Mouse (Mus musculus): ENCODE measurements at regions not wholly inside any gene's neighbourhood (a gene's known extent, or its start where the extent isn't known, plus 50 kb on each side); places are given as distances from the start of the nearest gene placed in this dataset.

DNA sequence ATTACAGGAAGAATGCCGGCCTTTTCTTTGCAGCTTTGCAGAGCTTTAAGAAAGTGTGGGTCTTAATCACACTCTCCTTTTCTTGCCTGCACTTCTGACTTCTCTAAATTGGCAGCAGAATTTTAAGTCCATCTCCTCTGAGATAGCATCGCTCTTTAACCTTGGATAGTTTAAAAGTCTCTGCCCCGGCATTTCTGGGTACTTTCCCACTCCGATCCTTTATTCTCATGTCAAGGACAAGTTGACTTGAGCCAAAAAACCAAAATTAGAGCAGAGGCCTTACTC lies 220.0 kb downstream of the Spry2 start:
- no peaks in the 10 kb centered on the region for H3K36me3 ChIP-seq (ENCODE audit: control insufficient read depth, insufficient read depth, low read length, poor library complexity, severe bottlenecking)
- no peaks in the 10 kb centered on the region for H3K9me3 ChIP-seq (replicated peaks; ENCODE audit: control insufficient read depth, insufficient read depth, low read length, poor library complexity, severe bottlenecking)
- no peak overlapping the region for H3K4me3 ChIP-seq (ENCODE audit: low read depth, low read length)
- no peak overlapping the region for H3K9ac ChIP-seq (ENCODE audit: low read depth, poor library complexity, severe bottlenecking)
- H3K4me1 ChIP-seq (ENCODE audit: control insufficient read depth, insufficient read depth, low read length): no peaks in the 10 kb centered on the region
- H3K27me3 ChIP-seq (ENCODE audit: control insufficient read depth, insufficient read depth, low read length, poor library complexity, severe bottlenecking): no peaks in the 10 kb centered on the region
- TF ChIP-seq POLR2A (IDR thresholded peaks at IDR 0.05; ENCODE audit: insufficient read depth, low read length): no peak
- no peak for TF ChIP-seq CTCF (IDR thresholded peaks at IDR 0.05; ENCODE audit: low read depth, low read length)
- H3K27ac ChIP-seq (ENCODE audit: insufficient read depth, low read length): no peak overlapping the region

DNA sequence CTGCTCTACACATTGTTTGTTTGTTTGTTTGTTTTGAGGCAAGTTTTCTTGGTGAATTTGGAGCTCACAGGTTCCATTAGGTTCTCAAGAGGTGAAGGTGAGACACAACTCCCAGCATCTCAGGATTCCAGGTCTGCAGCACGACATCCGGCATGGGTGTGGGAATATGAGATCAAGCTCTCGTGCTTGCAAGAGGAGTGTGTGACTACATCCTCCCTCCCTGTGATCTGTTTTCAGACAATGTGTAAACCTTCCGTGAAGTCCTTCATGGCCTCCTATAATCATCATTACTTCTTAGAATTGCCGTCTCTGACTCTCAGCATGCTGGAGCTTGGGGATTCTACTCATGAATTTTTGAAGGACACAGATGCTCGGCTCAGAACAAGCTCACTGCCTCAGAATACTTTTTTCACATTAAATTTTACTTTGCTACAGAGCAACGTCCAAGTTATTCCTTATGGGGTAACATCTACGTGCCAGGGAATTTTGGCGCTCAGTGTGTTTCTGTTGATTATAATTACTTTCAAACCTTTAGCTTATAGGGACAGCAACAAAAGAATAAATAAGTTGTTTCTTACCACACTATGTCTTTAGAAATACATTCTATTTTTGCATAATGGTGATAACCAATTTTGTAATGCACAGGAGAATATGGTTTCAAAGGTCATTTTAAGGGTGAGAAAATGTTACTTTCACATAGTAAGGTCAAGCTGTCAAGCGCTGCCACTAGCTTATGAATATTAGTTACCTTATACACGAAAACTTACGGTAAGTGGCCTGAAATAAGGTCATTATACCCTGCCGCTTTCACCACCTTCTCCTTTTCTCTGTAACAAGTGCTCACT lies 220.6 kb downstream of the Spry2 start:
- no peaks in the 10 kb centered on the region for H3K27me3 ChIP-seq (ENCODE audit: control insufficient read depth, insufficient read depth, low read length, poor library complexity, severe bottlenecking)
- peaks cover 2% of the 10 kb centered on the region; the same call in 1 of the 2 replicates for H3K9me3 ChIP-seq (replicated peaks; ENCODE audit: control insufficient read depth, insufficient read depth, low read length, poor library complexity, severe bottlenecking)
- no peak overlapping the region for H3K9ac ChIP-seq (ENCODE audit: low read depth, poor library complexity, severe bottlenecking)
- no peaks in the 10 kb centered on the region for H3K4me1 ChIP-seq (ENCODE audit: control insufficient read depth, insufficient read depth, low read length)
- no peak overlapping the region for H3K27ac ChIP-seq (ENCODE audit: insufficient read depth, low read length)
- H3K4me3 ChIP-seq (ENCODE audit: low read depth, low read length): no peak overlapping the region
- no peaks in the 10 kb centered on the region; the same call in 1 of the 2 replicates for H3K36me3 ChIP-seq (ENCODE audit: control insufficient read depth, insufficient read depth, low read length, poor library complexity, severe bottlenecking)
- TF ChIP-seq CTCF (IDR thresholded peaks at IDR 0.05; ENCODE audit: low read depth, low read length) (no peak), POLR2A (IDR thresholded peaks at IDR 0.05; ENCODE audit: insufficient read depth, low read length) (no peak), EP300 (IDR thresholded peaks at IDR 0.05; ENCODE audit: insufficient read depth, low read depth, low read length) (no peak)

- Histone ChIP-seq H3K9me3 (replicated peaks; ENCODE audit: control insufficient read depth, insufficient read depth, low read length, poor library complexity, severe bottlenecking) (peaks cover 8% of the 10 kb centered on the region; the same call in 1 of the 2 replicates), H3K27ac (ENCODE audit: insufficient read depth, low read length) (no peak overlapping the region), H3K9ac (ENCODE audit: low read depth, poor library complexity, severe bottlenecking) (no peak overlapping the region), H3K36me3 (ENCODE audit: control insufficient read depth, insufficient read depth, low read length, poor library complexity, severe bottlenecking) (no peaks in the 10 kb centered on the region; the same call in 1 of the 2 replicates), H3K4me1 (ENCODE audit: control insufficient read depth, insufficient read depth, low read length) (no peaks in the 10 kb centered on the region), H3K27me3 (ENCODE audit: control insufficient read depth, insufficient read depth, low read length, poor library complexity, severe bottlenecking) (no peaks in the 10 kb centered on the region), H3K4me3 (ENCODE audit: low read depth, low read length) (no peak overlapping the region)
- TF ChIP-seq CTCF (IDR thresholded peaks at IDR 0.05; ENCODE audit: low read depth, low read length): no peak
Observed at GRCm38 (mm10) chr14:105675006-105675405, 221.6 kb downstream of the Spry2 start.

DNA sequence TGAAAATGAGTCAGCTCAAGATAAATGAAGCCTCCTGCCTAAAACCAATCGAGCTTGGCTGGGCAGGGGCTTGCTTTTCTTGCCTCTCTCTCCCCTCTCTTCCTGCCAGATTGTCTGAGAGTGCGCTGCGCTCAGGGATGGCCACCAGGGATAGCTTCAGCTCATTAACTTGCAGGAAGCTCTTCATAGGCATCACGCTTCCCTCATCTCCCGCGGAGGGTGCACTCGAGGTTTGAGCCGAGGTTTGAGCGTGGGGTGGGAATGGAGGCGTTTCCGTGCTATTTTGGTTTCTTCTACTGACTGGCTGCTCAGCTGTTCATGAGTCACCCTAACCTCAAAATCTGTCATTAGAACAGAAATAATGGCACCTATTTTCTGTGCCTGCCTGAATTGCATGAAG lies 227.7 kb downstream of the Spry2 start:
- TF ChIP-seq CTCF (IDR thresholded peaks at IDR 0.05; ENCODE audit: low read depth, low read length) (no peak), POLR2A (IDR thresholded peaks at IDR 0.05; ENCODE audit: insufficient read depth, low read length) (no peak), EP300 (IDR thresholded peaks at IDR 0.05; ENCODE audit: insufficient read depth, low read depth, low read length) (no peak)
- peaks cover 8% of the 10 kb centered on the region; the same call in 1 of the 2 replicates for H3K9me3 ChIP-seq (replicated peaks; ENCODE audit: control insufficient read depth, insufficient read depth, low read length, poor library complexity, severe bottlenecking)
- H3K4me1 ChIP-seq (ENCODE audit: control insufficient read depth, insufficient read depth, low read length): no peaks in the 10 kb centered on the region
- H3K36me3 ChIP-seq (ENCODE audit: control insufficient read depth, insufficient read depth, low read length, poor library complexity, severe bottlenecking): no peaks in the 10 kb centered on the region; the same call in 1 of the 2 replicates
- no peaks in the 10 kb centered on the region for H3K27me3 ChIP-seq (ENCODE audit: control insufficient read depth, insufficient read depth, low read length, poor library complexity, severe bottlenecking)
- H3K27ac ChIP-seq (ENCODE audit: insufficient read depth, low read length): no peak overlapping the region
- H3K9ac ChIP-seq (ENCODE audit: low read depth, poor library complexity, severe bottlenecking): no peak overlapping the region
- no peak overlapping the region for H3K4me3 ChIP-seq (ENCODE audit: low read depth, low read length)

DNA sequence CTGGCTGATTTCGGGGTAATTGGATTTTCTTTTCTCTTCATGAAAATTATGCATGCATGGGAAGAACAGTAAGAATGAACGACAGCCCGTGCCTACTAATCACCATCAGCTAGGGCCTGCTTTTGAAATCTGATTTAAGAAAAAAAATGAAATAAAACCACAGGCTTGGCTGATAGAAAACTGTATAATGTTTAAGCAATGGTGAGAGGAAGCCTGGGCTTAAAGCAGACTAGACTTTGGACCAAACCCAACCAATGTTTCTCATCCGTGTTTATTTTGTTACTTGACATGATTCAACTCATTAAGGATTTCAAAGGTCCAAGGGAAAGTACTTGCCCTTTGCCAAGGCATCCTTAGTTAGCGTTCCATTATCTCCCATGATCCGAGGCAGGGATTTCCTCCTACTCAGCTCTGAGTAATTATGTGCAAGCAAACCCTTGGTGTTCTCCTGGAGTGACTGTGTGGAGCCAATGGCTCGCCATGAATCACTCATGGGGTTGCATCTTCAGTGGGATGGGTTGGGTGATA lies 231.9 kb downstream of the Spry2 start:
- no peak for TF ChIP-seq POLR2A (IDR thresholded peaks at IDR 0.05; ENCODE audit: insufficient read depth, low read length)
- no peak for TF ChIP-seq EP300 (IDR thresholded peaks at IDR 0.05; ENCODE audit: insufficient read depth, low read depth, low read length)
- no peak for TF ChIP-seq CTCF (IDR thresholded peaks at IDR 0.05; ENCODE audit: low read depth, low read length)
- Histone ChIP-seq H3K27ac (ENCODE audit: insufficient read depth, low read length) (no peak overlapping the region), H3K4me1 (ENCODE audit: control insufficient read depth, insufficient read depth, low read length) (no peaks in the 10 kb centered on the region), H3K9me3 (replicated peaks; ENCODE audit: control insufficient read depth, insufficient read depth, low read length, poor library complexity, severe bottlenecking) (no peaks in the 10 kb centered on the region), H3K27me3 (ENCODE audit: control insufficient read depth, insufficient read depth, low read length, poor library complexity, severe bottlenecking) (no peaks in the 10 kb centered on the region), H3K4me3 (ENCODE audit: low read depth, low read length) (no peak overlapping the region), H3K9ac (ENCODE audit: low read depth, poor library complexity, severe bottlenecking) (no peak overlapping the region), H3K36me3 (ENCODE audit: control insufficient read depth, insufficient read depth, low read length, poor library complexity, severe bottlenecking) (no peaks in the 10 kb centered on the region)

- Histone ChIP-seq H3K9ac (ENCODE audit: low read depth, poor library complexity, severe bottlenecking) (no peak overlapping the region), H3K36me3 (ENCODE audit: control insufficient read depth, insufficient read depth, low read length, poor library complexity, severe bottlenecking) (no peaks in the 10 kb centered on the region), H3K27me3 (ENCODE audit: control insufficient read depth, insufficient read depth, low read length, poor library complexity, severe bottlenecking) (no peaks in the 10 kb centered on the region), H3K4me3 (ENCODE audit: low read depth, low read length) (no peak overlapping the region), H3K4me1 (ENCODE audit: control insufficient read depth, insufficient read depth, low read length) (no peaks in the 10 kb centered on the region), H3K27ac (ENCODE audit: insufficient read depth, low read length) (no peak overlapping the region), H3K9me3 (replicated peaks; ENCODE audit: control insufficient read depth, insufficient read depth, low read length, poor library complexity, severe bottlenecking) (no peaks in the 10 kb centered on the region)
- no peak for TF ChIP-seq CTCF (IDR thresholded peaks at IDR 0.05; ENCODE audit: low read depth, low read length)
- no peak for TF ChIP-seq EP300 (IDR thresholded peaks at IDR 0.05; ENCODE audit: insufficient read depth, low read depth, low read length)
- TF ChIP-seq POLR2A (IDR thresholded peaks at IDR 0.05; ENCODE audit: insufficient read depth, low read length): no peak
Observed at GRCm38 (mm10) chr14:105663472-105663871, 233.1 kb downstream of the Spry2 start.
